ENCODE assay signal across 14 mouse cellular contexts in genomic region chr7:125828561-125828960, GRCm38 (mm10).
DNase-seq lines count a peak whose midpoint lies in the region; ATAC-seq and TF ChIP-seq lines count a peak whose summit lies in the region.
"Had no signal": no experiment of that assay in that cellular context is flagged by ENCODE, and none has a peak within 500 bp of the region (broad histone marks: within the 10 kb centered on the region; RNA-seq: fewer than 3 reads in every experiment).

No protein-coding gene starts in this region.

- no peaks in the 10 kb centered on the region for H3K27me3 ChIP-seq in heart, embryonic 13.5 days (replicated peaks)
- no peaks in the 10 kb centered on the region for H3K27me3 ChIP-seq in embryonic facial prominence, embryonic 14.5 days (replicated peaks; ENCODE audit: control insufficient read depth, insufficient read depth, low read length)
- H3K27me3 ChIP-seq in midbrain, embryonic 13.5 days, result no peaks in the 10 kb centered on the region
- no peaks in the 10 kb centered on the region for H3K27me3 ChIP-seq in stomach, postnatal 0 days (ENCODE audit: control insufficient read depth, insufficient read depth, low read length)

- peaks cover 79% of the 10 kb centered on the region for H3K4me1 ChIP-seq in heart, embryonic 13.5 days
- peaks cover 47% of the 10 kb centered on the region for H3K4me1 ChIP-seq in embryonic facial prominence, embryonic 14.5 days (ENCODE audit: control insufficient read depth, insufficient read depth, low read length)
- H3K4me1 ChIP-seq in midbrain, embryonic 13.5 days (replicated peaks), result peaks cover 18% of the 10 kb centered on the region
- peaks cover 4% of the 10 kb centered on the region; the same call in 1 of the 2 replicates for H3K4me1 ChIP-seq in stomach, postnatal 0 days (replicated peaks; ENCODE audit: control insufficient read depth, insufficient read depth)

- no peak overlapping the region for H3K4me3 ChIP-seq in heart, embryonic 13.5 days
- no peak overlapping the region for H3K4me3 ChIP-seq in embryonic facial prominence, embryonic 14.5 days (ENCODE audit: low read depth, low read length)
- H3K4me3 ChIP-seq in midbrain, embryonic 13.5 days (replicated peaks), result no peak overlapping the region
- H3K4me3 ChIP-seq in stomach, postnatal 0 days (ENCODE audit: low read depth, low read length), result no peak overlapping the region
- H3K4me3 ChIP-seq: megakaryocyte, embryonic 14.5 days had no signal

- no peaks in the 10 kb centered on the region for H3K9me3 ChIP-seq in heart, embryonic 13.5 days
- H3K9me3 ChIP-seq in embryonic facial prominence, embryonic 14.5 days (ENCODE audit: control insufficient read depth, low read length), result no peaks in the 10 kb centered on the region
- no peaks in the 10 kb centered on the region for H3K9me3 ChIP-seq in midbrain, embryonic 13.5 days
- no peaks in the 10 kb centered on the region for H3K9me3 ChIP-seq in stomach, postnatal 0 days (ENCODE audit: control insufficient read depth, low read length)

- TF ChIP-seq CTCF in stomach, postnatal 0 days (IDR thresholded peaks at IDR 0.05; ENCODE audit: low read depth), result no peak

- peaks cover 5% of the 10 kb centered on the region; the same call in 1 of the 2 replicates for H3K36me3 ChIP-seq in heart, embryonic 13.5 days
- H3K36me3 ChIP-seq in embryonic facial prominence, embryonic 14.5 days (ENCODE audit: control insufficient read depth, insufficient read depth, low read length), result no peaks in the 10 kb centered on the region
- H3K36me3 ChIP-seq in midbrain, embryonic 13.5 days, result peaks cover 10% of the 10 kb centered on the region; the same call in 1 of the 2 replicates
- H3K36me3 ChIP-seq in stomach, postnatal 0 days (ENCODE audit: control insufficient read depth, insufficient read depth, low read length), result no peaks in the 10 kb centered on the region; the same call in 1 of the 2 replicates

- intact Hi-C loops in heart, postnatal 25 days (cut with DNase I), result loop anchor here (10.0 kb wide), 1 partner anchor 196 kb away; no protein-coding TSS in a partner anchor
- intact Hi-C loops in left cerebral cortex, postnatal 4 days (cut with DNase I), result no loop called here
- intact Hi-C loops in left cerebral cortex, postnatal 25 days (cut with DNase I), result no loop called here

- H3K4me2 ChIP-seq in heart, embryonic 13.5 days, result 0 out of 2 replicates have a peak overlapping the region, but pooled peaks have one; percentile 51
- H3K4me2 ChIP-seq in embryonic facial prominence, embryonic 14.5 days (ENCODE audit: low read depth, low read length), result no peak overlapping the region
- H3K4me2 ChIP-seq in midbrain, embryonic 13.5 days (replicated peaks), result no peak overlapping the region
- H3K4me2 ChIP-seq in stomach, postnatal 0 days (replicated peaks; ENCODE audit: low read depth), result no peak overlapping the region

- H3K27ac ChIP-seq in heart, embryonic 13.5 days (replicated peaks), result peak overlapping the region; percentile 85
- no peak overlapping the region for H3K27ac ChIP-seq in embryonic facial prominence, embryonic 14.5 days (replicated peaks; ENCODE audit: low read depth, low read length)
- peak overlapping the region; percentile 70 for H3K27ac ChIP-seq in midbrain, embryonic 13.5 days
- H3K27ac ChIP-seq in stomach, postnatal 0 days (replicated peaks), result no peak overlapping the region

- no peak for ATAC-seq in heart, embryonic 13.5 days (ENCODE audit: extremely low read depth, insufficient number of reproducible peaks, low FRiP score, low TSS enrichment)
- 0 out of 2 replicates have a peak, but pooled peaks have one; percentile 28 for ATAC-seq in embryonic facial prominence, embryonic 14.5 days (ENCODE audit: low read depth)
- ATAC-seq in midbrain, embryonic 13.5 days, result 0 out of 2 replicates have a peak, but pooled peaks have one; percentile 34
- no peak for ATAC-seq in stomach, postnatal 0 days (ENCODE audit: low FRiP score, low TSS enrichment)
- ATAC-seq: intestine, postnatal 0 days had no signal

- no peak for DNase-seq in heart, postnatal 25 days (ENCODE audit: low spot score)
- DNase-seq in left cerebral cortex, postnatal 4 days, result peak; percentile 30
- no peak for DNase-seq in left cerebral cortex, postnatal 25 days (ENCODE audit: low spot score in 2 of 2)
- DNase-seq in embryonic facial prominence, embryonic 14.5 days (ENCODE audit: low spot score), result no peak
- DNase-seq in stomach, postnatal 0 days (ENCODE audit: low spot score), result no peak
- no peak for DNase-seq in right cerebral cortex, postnatal 25 days
- DNase-seq: adrenal gland, postnatal 10 days; kidney, postnatal 25 days; right cerebral cortex, postnatal 4 days; thymus, adult 2 months had no signal

- peak overlapping the region; percentile 71 for H3K9ac ChIP-seq in heart, embryonic 13.5 days
- H3K9ac ChIP-seq in embryonic facial prominence, embryonic 14.5 days (ENCODE audit: low read depth, low read length), result no peak overlapping the region
- no peak overlapping the region for H3K9ac ChIP-seq in midbrain, embryonic 13.5 days (replicated peaks)
- H3K9ac ChIP-seq in stomach, postnatal 0 days (ENCODE audit: low read length), result no peak overlapping the region

- TF ChIP-seq EP300 in stomach, postnatal 0 days (optimal IDR thresholded peaks at IDR 0.05), result no peak

- 73% methylated on average over 5 of the region's 5 CpGs for WGBS in heart, embryonic 13.5 days
- WGBS in embryonic facial prominence, embryonic 14.5 days, result 53% methylated on average over 5 of the region's 5 CpGs
- 82% methylated on average over 5 of the region's 5 CpGs for WGBS in midbrain, embryonic 13.5 days
- 78% methylated on average over 5 of the region's 5 CpGs for WGBS in stomach, postnatal 0 days

Comparison
In these comparisons a context has a peak if more than half of its experiments do, and no peak if none do; other contexts are left out.
1. ATAC-seq: peak in embryonic facial prominence, embryonic 14.5 days (single experiment) and midbrain, embryonic 13.5 days (single experiment); none in heart, embryonic 13.5 days (single experiment) and stomach, postnatal 0 days (single experiment).
2. H3K27ac ChIP-seq: peak in heart, embryonic 13.5 days (single experiment) and midbrain, embryonic 13.5 days (single experiment); none in embryonic facial prominence, embryonic 14.5 days (single experiment) and stomach, postnatal 0 days (single experiment).